Mouse (Mus musculus): Measurements from ENCODE around the gene Calm5.

DNA sequence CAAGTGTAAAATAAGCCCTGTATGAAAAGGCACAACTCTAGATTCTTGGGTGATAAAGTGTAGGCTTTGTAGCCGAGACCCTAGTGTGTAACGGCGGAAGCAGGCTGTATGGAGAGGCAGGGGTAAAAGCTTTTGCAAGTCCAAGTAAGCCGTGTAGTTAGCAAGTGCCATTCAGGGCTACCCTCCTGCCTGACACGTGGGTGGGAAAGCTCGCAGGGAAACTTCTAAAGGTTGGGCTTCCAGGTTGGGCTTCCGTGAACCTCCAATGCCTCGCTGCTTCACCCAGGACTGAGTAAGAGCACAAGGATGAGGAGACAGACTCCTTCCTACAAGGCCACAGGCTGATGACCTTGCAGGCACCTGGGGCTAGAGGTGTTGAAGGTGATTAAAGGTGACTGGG, 40.6 kb downstream of the Calm5 start:
- TF ChIP-seq CTCF (IDR thresholded peaks at IDR 0.05; ENCODE audit: control insufficient read depth, insufficient read depth, low read length) (no peak), POLR2A (IDR thresholded peaks at IDR 0.05; ENCODE audit: borderline replicate concordance, control insufficient read depth, low read depth, low read length) (no peak)

All from bone marrow, adult 2 months (tissue).